Mouse (Mus musculus): ENCODE results near the gene Zdhhc23. TPM values are rescaled to one million over a fixed set of nuclear protein-coding genes. Genes with fewer than 3 reads are reported as not detected.

The Zdhhc23 gene
- under 1 TPM; 0.49 to 0.57 TPM for total RNA-seq (2021)
- long read RNA-seq, experiment 1, result 0 reads
- long read RNA-seq, experiment 2, partial matches to known transcripts, result 0 of 1 reads
- long read RNA-seq, experiment 2, other reads (novel, unspliced or antisense), result 1 of 1 reads

DNA sequence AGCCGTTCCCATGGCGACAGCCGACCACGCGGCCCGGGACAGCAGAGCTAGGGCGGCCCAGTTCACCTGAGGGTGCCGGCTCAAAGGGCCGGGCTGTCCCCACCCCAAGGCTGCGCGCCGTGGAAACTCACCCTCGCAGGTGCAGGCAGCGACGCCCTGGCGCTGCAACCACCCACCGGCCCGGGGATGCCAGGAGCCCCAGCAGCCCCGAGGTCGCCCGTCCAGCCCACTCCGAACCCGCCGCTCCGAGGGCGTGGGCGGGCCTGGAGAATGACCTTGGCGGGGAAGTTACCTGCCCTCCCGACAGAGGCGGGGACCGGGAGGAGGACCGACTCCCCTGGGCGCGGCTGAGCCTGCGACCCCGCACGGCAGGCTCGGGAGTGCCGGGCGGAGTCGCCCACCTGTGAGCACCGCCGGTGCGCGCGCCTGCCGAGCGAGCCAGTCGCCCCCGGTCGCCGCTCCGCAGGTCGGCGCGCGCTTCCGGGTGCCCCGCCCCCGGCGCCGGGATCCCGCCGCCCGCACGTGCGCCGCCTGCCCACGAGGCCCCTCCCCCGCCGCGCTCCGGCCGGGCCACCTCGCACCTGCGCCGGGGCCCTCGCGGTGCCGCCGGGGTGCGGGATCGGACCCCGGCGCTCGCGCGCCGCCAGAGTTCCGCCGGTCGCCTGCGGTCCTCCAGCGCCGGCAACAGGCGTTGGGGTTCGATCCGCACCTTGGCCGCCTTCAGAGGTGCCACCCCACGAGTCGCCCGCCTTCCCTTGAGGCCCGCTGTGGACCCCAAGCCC, at the start of gene Zdhhc23:
Gene Zdhhc23, minus strand, starts transcription at position 464 of the 782 bp plus-strand sequence.
- intact Hi-C loops (cut with DNase I), result no loop called here
- peak; percentile 35 to 52 for DNase-seq

DNA sequence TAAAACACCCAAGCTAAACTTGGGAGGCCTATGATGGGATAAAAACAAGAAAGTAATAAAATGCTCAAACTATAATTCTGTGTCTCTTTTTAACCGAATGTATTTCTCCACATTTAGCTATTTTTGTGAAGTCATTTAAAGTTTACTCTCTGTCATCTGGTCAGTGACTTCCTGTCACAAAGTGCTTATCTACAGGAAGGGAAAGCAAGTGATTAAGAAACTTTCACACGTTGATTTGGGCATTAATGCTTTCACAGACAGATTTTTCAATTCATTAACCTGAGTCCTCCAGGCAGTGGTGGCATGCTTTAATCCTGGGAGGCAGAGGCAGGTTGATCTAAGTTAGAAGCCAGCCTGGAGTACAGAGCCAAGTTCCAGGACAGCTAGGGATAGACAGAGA, 49.7 kb upstream of the Zdhhc23 start:
- DNase-seq, result no peak
- intact Hi-C loops (cut with DNase I), result no loop called here

DNA sequence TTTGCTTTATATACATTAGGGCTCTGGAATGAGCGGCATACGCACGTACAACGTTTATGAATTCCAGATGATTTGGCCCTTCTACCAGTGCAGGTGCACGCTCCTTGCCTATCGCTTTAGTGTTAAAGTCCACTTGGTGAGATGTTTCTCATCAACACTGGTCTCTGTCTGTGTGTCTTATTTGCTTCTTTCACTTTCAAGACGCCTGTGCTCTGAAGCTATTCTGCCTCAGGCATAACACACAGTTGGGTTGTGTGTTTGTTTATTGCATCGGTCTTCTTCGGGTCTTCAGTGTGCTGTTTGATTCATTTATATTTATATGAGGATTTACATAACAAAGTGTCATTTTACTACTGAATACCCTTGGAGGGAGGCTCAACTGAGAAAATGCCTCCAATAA, 47.2 kb upstream of the Zdhhc23 start:
- no peak for DNase-seq
- intact Hi-C loops (cut with DNase I), result no loop called here

DNA sequence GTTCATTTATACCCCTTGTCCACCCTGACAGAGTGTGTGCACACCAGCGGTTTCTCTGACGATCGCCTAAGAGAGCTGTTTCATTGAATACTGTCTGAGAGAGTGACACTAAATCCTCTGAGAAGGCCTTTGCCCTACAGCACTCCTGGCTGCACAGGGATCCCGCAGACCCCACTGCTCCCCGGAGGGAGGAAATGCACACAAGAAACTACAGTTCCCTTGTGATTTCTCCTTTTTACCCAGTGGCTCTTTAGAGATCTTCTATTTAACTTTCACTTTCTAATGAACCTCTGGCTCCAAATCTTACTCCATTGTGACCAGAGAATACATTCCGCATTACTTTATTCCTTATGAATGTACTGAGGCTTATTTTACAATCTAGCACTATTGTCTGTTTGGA, 46.6 kb upstream of the Zdhhc23 start:
- intact Hi-C loops (cut with DNase I), result no loop called here
- no peak for DNase-seq

DNA sequence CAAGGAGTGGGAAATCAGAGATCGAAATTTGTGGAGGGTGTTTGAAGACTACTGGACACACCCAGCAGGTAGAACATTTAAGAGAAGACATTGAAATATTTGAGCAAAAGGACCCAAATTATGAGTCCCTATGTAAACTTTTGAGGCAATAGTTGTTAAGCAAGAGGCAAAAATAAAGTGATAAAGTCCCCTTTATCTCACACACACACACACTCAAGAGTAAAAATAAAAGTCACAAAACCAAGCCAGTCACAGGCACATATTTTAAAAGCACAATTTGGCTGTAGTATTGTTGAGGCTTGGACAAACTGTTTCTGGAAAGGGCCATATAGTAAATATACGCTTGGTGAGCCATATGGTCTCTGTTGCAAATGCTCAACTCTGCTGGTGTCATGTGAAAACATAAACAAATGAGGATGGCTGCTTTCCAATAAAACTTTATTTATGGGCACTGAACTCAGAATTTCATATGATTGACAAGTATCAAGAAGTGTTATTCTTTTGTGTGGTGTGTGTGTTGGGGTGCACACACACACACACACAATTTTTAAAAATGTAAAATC, 39.5 kb upstream of the Zdhhc23 start:
- DNase-seq, result no peak
- intact Hi-C loops (cut with DNase I), result no loop called here

DNA sequence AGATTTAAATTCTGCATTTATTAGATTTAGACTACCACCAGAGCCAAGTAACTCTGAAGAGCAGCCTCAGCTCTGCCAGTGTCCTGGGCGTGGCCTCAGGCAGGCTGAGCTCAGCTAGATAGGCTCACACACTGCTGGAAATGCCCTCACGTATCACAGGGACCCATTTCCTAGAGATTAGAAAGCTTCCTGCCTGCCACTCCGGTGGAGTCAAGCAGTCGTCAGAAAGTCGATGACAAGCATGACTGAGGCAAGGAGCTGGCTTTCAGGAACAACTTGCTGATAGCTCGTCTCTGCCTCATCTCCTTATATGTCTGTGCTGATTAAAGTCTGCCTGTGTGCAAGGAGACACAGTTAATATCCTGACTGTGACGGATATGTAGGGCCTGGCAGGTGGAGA, 38.8 kb upstream of the Zdhhc23 start:
- intact Hi-C loops (cut with DNase I), result no loop called here

DNA sequence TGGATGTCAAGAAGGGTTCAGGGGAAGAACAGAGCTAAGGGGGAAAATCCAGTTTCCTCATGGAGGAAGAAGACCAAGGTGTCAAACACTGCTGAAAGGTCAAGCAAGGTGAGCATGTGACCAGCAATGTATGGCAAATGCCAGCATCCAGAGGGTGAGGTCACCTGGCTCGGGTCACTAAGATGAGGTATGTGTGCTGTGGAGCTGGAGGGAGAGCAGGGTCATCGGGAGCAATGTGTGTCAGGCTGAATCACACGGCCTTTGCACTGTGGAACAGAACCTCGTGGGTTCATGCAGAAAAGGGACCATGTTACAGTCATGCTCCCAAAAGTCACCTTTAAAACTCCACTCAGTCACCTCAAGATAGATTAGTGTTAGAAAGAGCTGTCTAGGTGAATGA, 38.1 kb upstream of the Zdhhc23 start:
- intact Hi-C loops (cut with DNase I), result no loop called here
- no peak for DNase-seq

More for the DNA sequence above, 38.8 kb upstream of the Zdhhc23 start:
- DNase-seq, result no peak

DNA sequence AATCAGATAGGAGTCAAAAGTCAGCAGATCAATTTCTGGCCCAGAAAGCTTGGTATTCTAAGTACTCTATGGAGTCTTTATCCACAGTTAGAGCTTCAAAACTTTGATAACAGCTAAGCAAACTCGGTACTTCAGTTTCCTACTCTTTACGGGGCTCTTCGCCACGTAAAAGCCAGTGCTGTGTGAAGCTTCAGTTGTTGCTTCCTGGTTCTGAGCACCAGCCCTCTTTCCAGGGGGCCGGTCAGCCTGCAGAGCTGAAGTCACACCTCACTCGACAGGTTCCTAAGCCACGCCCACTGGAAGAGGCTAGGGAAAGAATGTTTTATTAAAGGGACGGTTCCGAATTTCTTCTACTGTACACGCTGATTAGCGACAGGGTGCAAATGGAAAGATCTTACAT, 36.6 kb upstream of the Zdhhc23 start:
- DNase-seq, result peak; percentile 8 to 28
- intact Hi-C loops (cut with DNase I), result no loop called here

DNA sequence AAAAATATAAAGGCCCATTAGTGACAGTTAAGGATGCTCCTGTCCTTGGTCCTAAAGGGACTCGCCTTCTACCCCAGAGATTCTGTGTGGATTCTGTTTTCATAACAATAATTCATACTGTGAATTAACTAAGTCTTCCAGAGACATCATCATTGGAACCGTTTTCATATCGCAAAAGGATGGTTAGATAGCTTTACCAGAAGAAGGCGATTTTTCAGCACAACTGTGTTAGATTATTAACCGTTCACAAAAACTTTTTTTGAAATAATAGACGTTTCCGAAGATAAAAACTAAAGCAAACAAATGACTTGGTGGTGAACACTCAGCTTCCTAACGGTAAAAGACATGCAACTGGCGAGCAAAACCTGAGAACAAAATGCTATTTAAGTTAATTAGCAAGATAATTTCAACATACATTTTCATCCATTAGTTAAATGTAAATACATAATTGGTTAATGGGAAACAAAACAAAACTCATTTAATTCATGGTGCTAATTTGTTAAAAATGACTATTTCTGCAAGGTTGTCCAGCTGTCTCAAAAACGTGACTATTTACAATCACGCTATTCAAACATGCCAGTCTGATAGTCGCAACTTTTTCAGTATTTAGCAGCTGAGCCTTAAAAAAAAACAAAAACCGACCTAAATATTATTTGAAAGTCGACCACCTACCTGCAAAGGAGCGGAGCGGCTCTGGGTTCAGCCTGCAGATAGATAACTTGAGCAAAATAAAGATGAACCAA, 36.0 kb upstream of the Zdhhc23 start:
- no peak for DNase-seq
- intact Hi-C loops (cut with DNase I), result no loop called here

DNA sequence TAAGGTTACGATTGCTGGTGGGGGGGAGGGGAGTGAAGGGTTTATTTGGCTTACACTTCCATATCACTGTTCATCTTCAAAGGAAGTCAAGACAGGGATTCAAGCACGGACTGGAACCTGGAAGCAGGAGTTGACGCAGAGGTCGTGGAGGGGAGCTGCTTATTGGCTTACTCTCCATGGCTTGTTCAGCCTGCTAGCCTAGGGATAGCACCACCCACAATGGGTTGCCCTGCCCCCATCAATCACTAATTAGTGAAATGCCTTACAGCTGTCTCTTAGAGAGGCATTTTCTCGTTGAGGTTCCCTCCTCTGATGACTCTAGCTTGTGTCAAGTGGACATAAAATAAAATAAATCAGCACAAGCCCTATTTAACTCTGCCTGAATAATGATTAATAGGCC, 31.4 kb upstream of the Zdhhc23 start:
- no peak for DNase-seq
- intact Hi-C loops (cut with DNase I), result no loop called here

DNA sequence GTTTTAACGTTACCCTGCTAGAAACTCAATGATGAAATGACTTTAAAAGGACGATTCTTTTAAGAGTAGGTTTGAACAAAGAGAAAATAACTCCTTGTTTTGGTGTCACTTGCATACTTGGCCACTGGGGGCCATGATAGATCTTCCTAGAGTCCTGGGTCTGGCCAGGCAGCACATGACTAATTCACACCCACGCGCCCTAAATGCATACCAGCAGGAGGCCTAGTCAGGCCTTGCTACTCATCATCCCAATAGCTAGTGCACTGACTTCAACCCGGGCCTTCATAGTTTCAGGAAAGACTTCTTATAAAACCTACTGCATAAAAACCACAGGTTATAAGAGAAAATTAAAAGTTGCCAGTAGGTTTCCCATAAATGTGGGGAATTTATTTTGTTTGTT, 22.5 kb upstream of the Zdhhc23 start:
- no peak for DNase-seq
- intact Hi-C loops (cut with DNase I), result no loop called here

DNA sequence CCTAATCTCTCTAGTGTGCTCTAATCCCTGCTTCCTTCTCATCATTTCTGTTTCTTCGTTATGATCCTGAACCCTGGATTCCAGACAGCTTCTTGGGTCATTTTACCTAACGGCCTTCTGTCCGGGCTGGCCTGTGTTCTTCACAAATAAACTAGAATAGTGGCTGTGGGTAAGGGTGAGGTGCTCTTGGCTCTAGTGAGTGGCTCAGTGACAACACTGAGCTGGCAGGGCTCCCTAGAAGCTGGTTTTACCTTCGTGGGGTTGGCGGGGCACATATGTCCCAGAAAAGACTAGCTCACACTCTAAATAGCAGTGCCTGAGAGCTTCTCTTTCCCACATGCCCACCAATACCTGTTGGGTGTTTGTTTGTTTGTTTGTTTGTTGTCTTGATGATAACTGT, 19.9 kb upstream of the Zdhhc23 start:
- no peak for DNase-seq
- intact Hi-C loops (cut with DNase I), result no loop called here

DNA sequence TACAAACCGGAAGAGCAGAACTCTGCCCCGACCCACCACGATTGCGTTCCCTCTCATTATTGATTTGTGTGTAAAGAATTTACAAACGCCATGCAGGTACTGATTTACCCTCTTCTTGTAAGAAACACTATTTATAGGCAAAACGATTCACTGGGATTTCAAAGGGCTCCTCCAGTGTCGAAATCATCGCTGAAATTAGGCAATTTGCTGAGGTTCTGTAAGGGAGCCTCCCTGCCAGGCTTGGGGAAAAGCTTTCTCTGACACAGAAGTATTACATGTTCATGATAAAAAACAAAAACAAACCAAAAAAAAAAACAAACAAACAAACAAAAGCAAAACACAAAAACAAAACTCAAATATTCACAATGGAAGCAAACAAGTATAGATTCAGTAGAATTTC, 19.5 kb upstream of the Zdhhc23 start:
- intact Hi-C loops (cut with DNase I), result no loop called here
- DNase-seq, result no peak

DNA sequence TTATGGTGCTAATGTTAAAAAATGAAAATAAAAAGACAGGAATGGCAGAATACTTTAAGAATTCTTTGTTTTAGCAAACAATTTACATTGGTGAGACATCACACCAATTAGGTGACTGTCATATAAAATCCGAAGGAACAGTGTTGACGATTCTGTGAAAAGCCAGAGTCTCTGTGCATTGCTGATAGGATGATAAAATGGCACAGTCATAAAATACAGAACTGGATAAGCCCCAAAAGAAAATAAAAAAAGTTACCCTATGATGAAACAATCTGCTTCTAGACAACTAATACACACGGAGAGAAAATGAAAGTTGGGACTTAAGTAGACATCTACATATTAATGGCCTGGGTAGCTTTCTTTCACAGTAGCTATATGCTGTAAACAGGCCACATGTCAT, 15.0 kb upstream of the Zdhhc23 start:
- DNase-seq, result no peak
- intact Hi-C loops (cut with DNase I), result no loop called here

DNA sequence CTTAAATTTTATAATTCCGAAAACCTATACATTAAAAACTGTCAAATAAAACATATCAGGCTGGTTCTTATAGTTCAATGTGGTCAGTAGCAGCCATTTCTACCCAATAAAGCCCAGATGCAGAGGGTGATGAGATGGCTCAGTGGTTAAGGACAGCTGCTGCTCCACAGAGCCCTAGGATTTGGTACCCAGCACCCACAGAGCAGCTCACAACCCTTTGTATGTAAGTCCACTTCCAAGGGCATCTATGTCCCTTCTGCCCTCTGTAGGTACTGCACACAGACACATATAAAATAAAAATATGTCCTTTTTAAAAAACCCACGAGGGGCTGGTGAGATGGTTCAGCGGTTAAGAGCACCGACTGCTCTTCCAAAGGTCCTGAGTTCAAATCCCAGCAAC, 6.7 kb upstream of the Zdhhc23 start:
- DNase-seq, result no peak

DNA sequence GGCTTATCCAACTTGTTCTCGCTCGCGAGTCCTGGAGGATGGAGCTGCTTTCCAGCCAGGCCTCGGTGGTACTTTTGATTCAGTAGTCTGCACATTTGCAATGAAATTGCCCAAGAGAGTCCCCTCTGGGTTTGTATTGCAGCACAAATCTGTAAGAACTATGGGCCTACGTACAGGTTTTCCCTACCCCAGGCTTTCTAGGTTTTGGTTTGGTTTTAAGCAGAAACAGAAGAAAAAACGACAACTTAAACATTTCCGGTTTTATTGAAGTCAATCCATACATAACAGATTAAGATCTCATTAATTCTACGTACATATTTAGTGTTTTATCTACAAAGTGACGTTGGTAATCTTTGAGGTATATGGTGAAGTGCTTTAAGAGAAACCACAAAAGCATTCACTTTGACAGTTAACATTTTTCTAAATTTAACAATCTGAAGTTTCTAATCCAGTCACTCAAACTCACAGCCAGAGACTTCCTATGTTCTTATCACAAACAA, 569 bp upstream of the Zdhhc23 start:
- no peak for DNase-seq
- intact Hi-C loops (cut with DNase I), result no loop called here

More for the DNA sequence above, 6.7 kb upstream of the Zdhhc23 start:
- intact Hi-C loops (cut with DNase I), result no loop called here

DNA sequence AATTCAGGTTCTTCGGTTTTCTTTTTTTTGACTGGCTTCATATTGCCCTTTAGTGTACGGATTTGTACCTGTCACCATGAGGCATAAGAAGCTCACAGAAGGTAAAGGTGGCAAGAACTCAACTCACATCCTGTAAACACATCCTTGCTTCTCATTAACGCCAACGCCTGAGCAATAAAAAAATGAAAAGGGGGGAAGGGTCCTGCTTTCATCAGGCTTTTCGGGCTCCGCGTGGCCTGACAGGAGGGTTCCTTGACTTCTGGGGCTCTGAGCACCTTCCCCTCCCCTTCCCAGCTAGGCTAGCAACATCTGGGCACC, 622 bp downstream of the Zdhhc23 start:
- no peak for DNase-seq
- intact Hi-C loops (cut with DNase I), result no loop called here

DNA sequence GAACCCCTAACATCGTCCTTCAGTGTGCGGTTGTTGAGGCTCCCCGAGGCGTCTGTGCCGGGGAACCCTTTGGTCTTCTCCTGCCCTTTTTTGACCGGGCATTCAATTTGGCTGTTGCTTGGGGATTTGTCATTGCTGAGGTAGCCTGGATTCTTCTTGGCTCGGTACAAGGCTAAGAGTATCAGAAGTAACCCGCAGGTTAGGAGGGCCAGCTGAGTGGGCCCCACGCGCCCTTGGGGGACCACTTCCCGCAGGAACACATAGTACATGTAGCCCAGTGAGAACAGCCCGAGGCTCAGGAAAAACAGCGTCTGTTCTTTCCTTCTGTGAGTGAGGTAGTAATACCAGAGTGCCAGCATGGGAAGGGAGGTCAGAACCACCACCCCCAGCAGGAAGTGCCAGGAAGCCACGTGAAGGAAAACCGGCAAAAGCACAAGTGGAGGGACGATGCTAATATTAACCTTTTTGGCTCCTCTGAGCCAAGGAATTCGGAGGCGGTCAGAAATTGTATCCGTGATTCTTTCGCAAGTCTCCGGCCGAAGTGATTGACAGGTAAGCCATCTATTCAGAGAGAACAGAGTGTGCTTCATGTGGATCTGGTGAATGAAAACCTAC, 5.9 kb downstream of the Zdhhc23 start:
- DNase-seq, result no peak
- intact Hi-C loops (cut with DNase I), result no loop called here

DNA sequence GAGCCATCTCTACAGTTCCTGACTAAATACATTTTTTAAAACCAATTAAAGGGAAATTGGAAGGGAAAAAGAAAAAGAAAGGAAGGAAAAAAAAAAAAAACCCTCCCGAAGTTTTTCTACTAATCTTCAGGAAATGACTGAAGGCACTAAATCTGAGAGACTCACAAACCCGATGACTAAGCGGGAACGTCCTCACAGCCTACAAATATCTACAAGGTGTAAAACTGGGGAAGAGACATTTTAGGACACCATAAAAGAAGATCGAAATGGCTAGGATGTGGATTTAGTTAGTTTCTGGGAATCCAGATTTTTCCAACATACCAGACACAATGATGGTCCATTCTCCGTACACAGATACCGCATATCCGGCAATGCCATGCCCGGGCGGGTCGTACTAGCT, 6.4 kb downstream of the Zdhhc23 start:
- intact Hi-C loops (cut with DNase I), result no loop called here

DNA sequence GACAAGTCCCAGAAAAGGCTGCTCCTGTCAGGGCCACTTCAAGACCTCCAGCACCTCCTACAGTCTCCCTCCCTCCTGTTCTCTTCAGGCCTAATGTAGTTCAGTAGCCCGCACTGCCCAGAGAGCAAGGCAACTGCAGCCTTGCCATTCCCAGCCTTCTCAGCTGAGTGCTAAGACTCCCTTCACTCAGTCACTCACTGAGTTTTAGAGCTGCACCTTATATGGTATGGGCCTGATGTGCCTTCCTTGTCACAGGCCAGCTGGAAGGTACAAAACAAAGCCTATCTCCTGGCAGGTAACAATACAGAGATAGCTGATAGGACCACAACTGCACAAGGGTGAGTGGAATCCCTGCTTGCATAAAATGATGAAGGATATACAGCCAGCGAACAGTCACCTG, 7.2 kb downstream of the Zdhhc23 start:
- DNase-seq, result no peak
- intact Hi-C loops (cut with DNase I), result no loop called here

More for the DNA sequence above, 6.4 kb downstream of the Zdhhc23 start:
- no peak for DNase-seq

DNA sequence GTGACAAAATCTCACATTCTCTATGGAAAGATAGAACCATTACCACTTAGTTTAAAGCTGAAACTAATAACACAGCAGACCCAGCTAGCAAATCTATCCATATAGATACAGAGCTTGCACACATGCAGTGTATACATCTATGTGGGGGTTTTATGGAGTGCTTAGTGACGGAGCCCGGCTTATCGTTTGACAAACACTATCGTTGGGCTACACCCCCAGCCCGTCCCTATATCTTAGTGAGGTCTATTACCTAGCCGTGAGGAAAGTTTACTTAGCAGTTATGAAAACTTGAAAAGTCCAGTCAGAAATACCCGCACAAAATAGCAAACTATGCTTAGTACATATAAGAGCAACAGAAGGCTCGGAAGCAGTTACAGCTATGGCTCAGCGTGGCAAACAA, 7.8 kb downstream of the Zdhhc23 start:
- intact Hi-C loops (cut with DNase I), result no loop called here
- no peak for DNase-seq

Data from heart, postnatal 14 days (tissue).